Mouse (Mus musculus) CH12.LX (cell line): Measurements from ENCODE around the gene Ankrd49.

ENCODE experiments used
- CTCF ChIP-seq, 2 experiments: IDR thresholded peaks in 1 of 2; conservative IDR thresholded peaks in 1 of 2; 2 replicates each; pipeline ENCODE4 v1.5.1; 2011 to 2012; ENCODE audit warnings: low read depth in 2 of 2, low read length in 2 of 2, improper control_type of control experiment in 1 of 2, inconsistent platforms in 1 of 2, mild to moderate bottlenecking in 1 of 2, moderate library complexity in 1 of 2
- NELFE ChIP-seq: IDR thresholded peaks from 2 replicates; pipeline ENCODE4 v1.6.1; 2011; ENCODE audit warnings: low read depth, low read length, improper control_type of control experiment
- POLR2A ChIP-seq: IDR thresholded peaks from 2 replicates; pipeline ENCODE4 v1.6.1; 2011; ENCODE audit warnings: low read depth, mild to moderate bottlenecking, improper control_type of control experiment, low read length
- RCOR1 ChIP-seq: conservative IDR thresholded peaks from 2 replicates; pipeline ENCODE4 v1.6.1; 2012; ENCODE audit warnings: low read depth, mild to moderate bottlenecking, inconsistent platforms, low read length, improper control_type of control experiment

DNA sequence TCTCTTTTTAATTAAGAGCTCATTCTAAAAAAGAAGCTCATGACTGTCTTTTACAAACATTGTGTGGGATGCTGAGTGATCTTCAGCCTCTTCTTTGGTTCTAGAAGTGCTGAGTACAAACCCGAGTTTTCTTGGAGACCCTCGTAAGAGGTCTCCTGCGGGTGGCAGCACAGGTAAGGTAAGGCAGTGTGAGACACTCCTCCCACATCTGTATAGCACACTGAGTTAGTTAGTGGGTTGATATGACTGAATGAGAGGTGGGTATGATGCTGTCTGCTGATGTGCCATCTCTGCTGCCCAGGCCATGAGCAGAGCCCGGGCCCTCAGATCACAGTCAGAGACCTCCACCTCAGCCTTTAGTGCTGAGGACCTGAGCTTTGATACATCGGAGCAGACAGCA lies 40.2 kb upstream of the Ankrd49 start:
- TF ChIP-seq NELFE (no peak), CTCF (conservative IDR thresholded peaks at IDR 0.05 in 1 of 2, IDR thresholded peaks at IDR 0.05 in 1 of 2; ENCODE audit: low read depth in 2 of 2, low read length in 2 of 2) (peak in 1 of 2 experiments; percentile 8; a peak in 1 of 4 replicates), RCOR1 (no peak), POLR2A (no peak)
